Mouse (Mus musculus): Measurements from ENCODE around the gene Mov10. TPM values are rescaled to one million over a fixed set of nuclear protein-coding genes. Genes with fewer than 3 reads are reported as not detected.

Mov10 gene
- polyA plus RNA-seq, 1 experiment from 2014 or later: 62.1 TPM

DNA sequence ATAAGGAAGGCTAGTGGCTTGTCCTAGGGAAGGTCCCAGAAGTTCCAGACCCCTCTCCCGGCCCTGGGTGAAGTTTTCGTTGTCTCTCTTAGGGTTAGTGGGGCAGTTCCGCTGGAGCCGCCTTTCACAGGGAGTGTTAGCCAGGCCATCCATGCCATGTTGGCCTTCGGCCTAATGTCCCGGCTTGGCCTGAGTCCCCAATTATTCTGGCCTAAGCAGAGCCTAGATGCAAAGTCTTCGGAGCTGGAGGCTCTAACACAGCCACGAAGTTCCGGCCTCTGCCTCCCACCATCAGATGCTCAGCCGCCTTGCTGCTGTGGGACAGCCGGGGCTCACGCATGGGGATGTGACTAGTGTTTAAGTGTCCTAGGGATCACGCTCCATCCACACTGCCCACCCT is 28.5 kb downstream of the Mov10 start:
- ATAC-seq (ENCODE audit: borderline replicate concordance, extremely low read depth, low FRiP score, low TSS enrichment): no peak
- Histone ChIP-seq H3K9ac (peak overlapping the region; percentile 79), H3K9me3 (no peaks in the 10 kb centered on the region)

GRCm38 (mm10) chr3:104789312-104789605 is 29.1 kb downstream of the Mov10 start:
- H3K36me3 ChIP-seq: peaks cover 14% of the 10 kb centered on the region
- peak overlapping the region; percentile 79 for H3K4me3 ChIP-seq
- no peaks in the 10 kb centered on the region for H3K9me3 ChIP-seq
- WGBS: 3% methylated on average over 10 of the region's 10 CpGs
- peak overlapping the region; percentile 79 for H3K9ac ChIP-seq
- ATAC-seq (ENCODE audit: borderline replicate concordance, extremely low read depth, low FRiP score, low TSS enrichment): peak; percentile 19; the same call in 1 of the 2 replicates
- peaks cover 51% of the 10 kb centered on the region for H3K4me1 ChIP-seq
- no peaks in the 10 kb centered on the region for H3K27me3 ChIP-seq
- H3K27ac ChIP-seq: peak overlapping the region; percentile 87
- H3K4me2 ChIP-seq: peak overlapping the region; percentile 73

More for the DNA sequence above, 28.5 kb downstream of the Mov10 start:
- no peaks in the 10 kb centered on the region for H3K27me3 ChIP-seq
- peak overlapping the region; percentile 79 for H3K4me3 ChIP-seq
- 25% methylated on average over 13 of the region's 13 CpGs for WGBS
- peaks cover 56% of the 10 kb centered on the region for H3K4me1 ChIP-seq
- H3K4me2 ChIP-seq: peak overlapping the region; percentile 73
- peaks cover 14% of the 10 kb centered on the region for H3K36me3 ChIP-seq
- H3K27ac ChIP-seq: peak overlapping the region; percentile 87

DNA sequence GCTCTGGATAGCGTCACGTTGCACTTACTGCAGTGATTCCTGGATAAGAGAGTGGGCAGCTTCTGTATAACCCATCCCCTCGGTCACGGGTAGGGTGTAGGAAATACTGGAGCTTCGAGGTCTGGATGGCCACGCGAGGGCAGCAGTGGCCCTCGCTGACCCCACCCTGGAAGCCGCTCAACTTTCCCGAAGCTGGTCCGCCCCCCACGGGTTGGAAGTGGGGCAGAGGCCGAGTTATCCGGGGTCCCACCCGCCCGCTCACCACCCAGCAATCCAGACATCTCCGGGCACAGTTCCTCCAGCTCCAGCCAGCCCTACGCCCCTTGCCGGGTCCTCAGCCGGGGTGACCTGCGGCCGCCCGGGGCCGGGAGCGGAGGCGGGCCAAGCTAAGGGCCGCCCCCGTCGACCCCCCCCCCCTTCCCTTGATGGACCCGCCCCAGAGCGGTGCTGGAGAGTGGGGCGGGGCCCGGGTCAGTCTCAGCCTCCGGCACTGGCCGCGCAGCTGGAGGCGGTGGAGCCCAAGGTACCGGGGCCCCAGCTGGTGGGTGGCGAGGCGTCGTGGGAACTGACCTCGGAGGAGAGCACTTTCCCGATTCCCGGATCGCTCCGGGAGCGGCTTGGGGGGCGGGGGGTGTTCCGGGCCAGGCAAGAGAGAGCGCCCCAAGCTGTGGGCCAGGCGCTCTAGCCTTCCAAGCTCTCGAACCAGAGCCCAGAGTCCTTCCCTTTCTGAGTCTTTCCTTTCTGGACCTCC is 29.6 kb downstream of the Mov10 start:
- ATAC-seq (ENCODE audit: borderline replicate concordance, extremely low read depth, low FRiP score, low TSS enrichment): peak; percentile 93
- Histone ChIP-seq H3K9ac (peak overlapping the region; percentile 79), H3K4me1 (peaks cover 45% of the 10 kb centered on the region), H3K27ac (peak overlapping the region; percentile 87), H3K4me2 (peak overlapping the region; percentile 73), H3K4me3 (peak overlapping the region; percentile 79), H3K9me3 (no peaks in the 10 kb centered on the region), H3K27me3 (peaks cover 2% of the 10 kb centered on the region; the same call in 1 of the 2 replicates), H3K36me3 (peaks cover 14% of the 10 kb centered on the region)
- WGBS: under 1% methylated on average over 38 of the region's 52 CpGs

DNA sequence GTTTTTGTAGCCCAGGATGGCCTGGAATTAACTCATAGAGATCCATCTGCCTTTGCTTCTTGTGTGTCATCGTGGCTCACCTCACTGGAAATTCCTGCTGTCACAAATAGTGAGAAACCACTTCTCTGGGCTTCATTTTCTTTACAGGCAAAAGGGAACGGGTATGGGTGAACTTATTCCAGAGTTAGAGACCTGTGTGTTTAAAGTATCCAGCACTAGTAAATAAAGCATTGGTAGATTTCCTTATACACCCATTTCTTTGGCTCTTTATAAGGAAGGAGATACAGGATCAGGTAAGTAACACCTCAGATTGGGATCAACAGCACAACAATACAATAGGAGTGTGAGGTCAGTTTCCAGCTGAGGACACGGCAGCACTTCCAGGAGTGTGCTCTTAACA is 30.3 kb downstream of the Mov10 start, which contains the start of gene Rhoc:
Rhoc (plus strand) TSS at position 301 of the 400 bp plus-strand sequence.
- Histone ChIP-seq H3K27me3 (peaks cover 9% of the 10 kb centered on the region), H3K36me3 (peaks cover 10% of the 10 kb centered on the region), H3K4me2 (peak within 1 kb of the TSS; percentile 73), H3K9ac (peak within 1 kb of the TSS; percentile 79), H3K9me3 (no peaks in the 10 kb centered on the region), H3K4me1 (peaks cover 39% of the 10 kb centered on the region), H3K27ac (peak within 1 kb of the TSS; percentile 87), H3K4me3 (peak within 1 kb of the TSS; percentile 79)
- WGBS: 26% methylated on average over 3 of the region's 3 CpGs
- ATAC-seq (ENCODE audit: borderline replicate concordance, extremely low read depth, low FRiP score, low TSS enrichment): no peak

GRCm38 (mm10) chr3:104785284-104785683 is 33.1 kb downstream of the Mov10 start:
- Histone ChIP-seq H3K4me1 (peaks cover 35% of the 10 kb centered on the region), H3K27me3 (peaks cover 36% of the 10 kb centered on the region), H3K4me2 (no peak overlapping the region), H3K36me3 (no peaks in the 10 kb centered on the region), H3K9ac (no peak overlapping the region), H3K4me3 (no peak overlapping the region), H3K9me3 (no peaks in the 10 kb centered on the region), H3K27ac (no peak overlapping the region)
- ATAC-seq (ENCODE audit: borderline replicate concordance, extremely low read depth, low FRiP score, low TSS enrichment): no peak
- 88% methylated on average over 6 of the region's 6 CpGs for WGBS

- no peak overlapping the region for H3K27ac ChIP-seq
- no peaks in the 10 kb centered on the region for H3K36me3 ChIP-seq
- peaks cover 30% of the 10 kb centered on the region for H3K4me1 ChIP-seq
- peaks cover 48% of the 10 kb centered on the region for H3K27me3 ChIP-seq
- H3K4me3 ChIP-seq: no peak overlapping the region
- WGBS: 32% methylated on average over 14 of the region's 14 CpGs
- ATAC-seq (ENCODE audit: borderline replicate concordance, extremely low read depth, low FRiP score, low TSS enrichment): no peak
- no peak overlapping the region; the same call in 1 of the 2 replicates for H3K4me2 ChIP-seq
- H3K9me3 ChIP-seq: no peaks in the 10 kb centered on the region
- no peak overlapping the region for H3K9ac ChIP-seq
Observed at GRCm38 (mm10) chr3:104783971-104784500, 34.3 kb downstream of the Mov10 start.

DNA sequence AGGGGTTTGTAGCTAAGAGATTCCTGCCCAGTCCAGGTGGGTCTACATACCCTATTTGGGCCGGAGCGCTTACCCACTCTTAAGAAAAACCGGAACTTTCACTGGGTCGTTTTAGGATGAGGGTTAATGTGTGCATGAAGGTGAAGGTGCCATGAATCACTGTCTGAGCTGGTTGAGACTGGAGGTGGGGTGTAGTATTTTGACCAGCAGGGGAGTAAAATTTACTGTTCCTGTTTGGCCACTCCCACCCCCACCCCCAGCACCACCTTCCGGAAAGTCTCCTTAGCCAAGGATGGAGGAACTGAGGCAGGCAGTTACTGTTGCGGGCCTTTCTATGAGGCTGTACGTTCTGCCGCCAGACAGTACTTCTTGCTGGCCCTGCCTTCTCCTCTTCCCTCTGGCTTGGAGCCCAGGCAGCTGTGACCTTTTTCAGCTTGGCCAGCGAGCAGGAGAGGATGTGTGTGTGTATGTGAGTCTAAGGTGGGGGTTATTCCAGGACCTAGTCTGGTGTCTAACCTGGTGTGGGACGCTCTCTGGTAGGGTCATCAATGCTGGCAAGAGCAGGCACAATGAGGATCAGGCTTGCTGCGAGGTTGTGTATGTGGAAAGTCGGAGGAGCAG is 36.2 kb downstream of the Mov10 start:
- Histone ChIP-seq H3K9ac (0 out of 2 replicates have a peak overlapping the region, but pooled peaks have one; percentile 34), H3K4me1 (peaks cover 27% of the 10 kb centered on the region), H3K4me2 (peak overlapping the region; percentile 98), H3K36me3 (no peaks in the 10 kb centered on the region), H3K27ac (no peak overlapping the region), H3K27me3 (peaks cover 67% of the 10 kb centered on the region), H3K9me3 (no peaks in the 10 kb centered on the region), H3K4me3 (peak overlapping the region; percentile 49)
- 20% methylated on average over 12 of the region's 12 CpGs for WGBS
- ATAC-seq (ENCODE audit: borderline replicate concordance, extremely low read depth, low FRiP score, low TSS enrichment): no peak

- Histone ChIP-seq H3K9ac (peak within 1 kb of the TSS; percentile 34; the same call in 1 of the 2 replicates), H3K27ac (no peak within 1 kb of the TSS), H3K27me3 (peaks cover 74% of the 10 kb centered on the region), H3K4me1 (peaks cover 29% of the 10 kb centered on the region), H3K4me3 (peak within 1 kb of the TSS; percentile 49), H3K36me3 (no peaks in the 10 kb centered on the region), H3K9me3 (no peaks in the 10 kb centered on the region), H3K4me2 (peak within 1 kb of the TSS; percentile 98)
- under 1% methylated on average over 26 of the region's 26 CpGs for WGBS
- ATAC-seq (ENCODE audit: borderline replicate concordance, extremely low read depth, low FRiP score, low TSS enrichment): 0 out of 2 replicates have a peak, but pooled peaks have one; percentile 1
Observed at GRCm38 (mm10) chr3:104781471-104781903, 36.9 kb downstream of the Mov10 start, which contains the start of gene Fam19a3. Gene Fam19a3 (minus strand): TSS chr3:104781840.

DNA sequence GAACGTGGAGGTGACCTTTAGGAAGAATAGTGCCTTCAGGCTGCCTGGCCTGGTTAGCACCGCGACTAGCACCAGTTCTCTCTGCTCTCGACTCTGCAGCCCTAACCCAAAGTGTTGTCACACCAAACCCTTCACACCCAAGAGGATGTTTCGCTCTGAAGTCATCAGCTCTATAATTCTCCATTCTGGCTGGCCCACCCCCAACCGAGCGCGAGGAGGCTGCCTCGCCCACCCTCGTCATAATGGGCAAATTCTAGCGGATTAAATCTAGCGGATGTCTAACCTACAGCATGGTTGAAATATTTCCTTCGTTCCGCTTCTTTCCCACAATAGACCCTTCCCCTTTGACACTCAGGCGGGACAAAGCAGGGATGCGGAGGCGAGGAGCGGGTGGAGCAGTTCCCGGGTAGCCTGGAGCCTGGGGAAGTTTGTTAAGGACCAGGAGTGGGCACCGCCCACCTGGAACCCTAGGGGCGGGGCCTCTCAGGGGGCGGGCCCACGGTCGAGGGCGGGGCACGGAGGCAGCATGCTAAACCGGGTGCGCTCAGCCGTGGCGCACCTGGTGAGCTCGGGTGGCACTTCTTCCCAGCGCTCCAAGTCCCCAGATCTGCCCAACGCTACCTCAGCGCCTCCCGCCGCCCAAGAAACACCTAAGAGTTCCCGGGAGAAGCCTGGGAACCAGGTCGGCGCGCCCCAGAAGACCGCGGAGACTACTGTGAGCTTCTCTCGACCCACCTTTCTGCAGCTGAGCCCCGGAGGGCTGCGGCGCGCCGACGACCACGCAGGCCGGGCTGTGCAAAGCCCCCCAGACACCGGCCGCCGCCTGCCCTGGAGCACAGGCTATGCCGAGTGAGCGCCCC is 37.6 kb downstream of the Mov10 start, which contains the start of gene Ppm1j:
Ppm1j (plus strand) TSS at position 496 of the 860 bp plus-strand sequence.
- H3K4me3 ChIP-seq: peak within 1 kb of the TSS; percentile 49
- H3K4me2 ChIP-seq: peak within 1 kb of the TSS; percentile 98
- 1% methylated on average over 54 of the region's 56 CpGs for WGBS
- no peaks in the 10 kb centered on the region for H3K9me3 ChIP-seq
- ATAC-seq (ENCODE audit: borderline replicate concordance, extremely low read depth, low FRiP score, low TSS enrichment): peak; percentile 72
- H3K27ac ChIP-seq: no peak within 1 kb of the TSS
- H3K9ac ChIP-seq: peak within 1 kb of the TSS; percentile 34; the same call in 1 of the 2 replicates
- no peaks in the 10 kb centered on the region for H3K36me3 ChIP-seq
- peaks cover 29% of the 10 kb centered on the region for H3K4me1 ChIP-seq
- H3K27me3 ChIP-seq: peaks cover 81% of the 10 kb centered on the region

DNA sequence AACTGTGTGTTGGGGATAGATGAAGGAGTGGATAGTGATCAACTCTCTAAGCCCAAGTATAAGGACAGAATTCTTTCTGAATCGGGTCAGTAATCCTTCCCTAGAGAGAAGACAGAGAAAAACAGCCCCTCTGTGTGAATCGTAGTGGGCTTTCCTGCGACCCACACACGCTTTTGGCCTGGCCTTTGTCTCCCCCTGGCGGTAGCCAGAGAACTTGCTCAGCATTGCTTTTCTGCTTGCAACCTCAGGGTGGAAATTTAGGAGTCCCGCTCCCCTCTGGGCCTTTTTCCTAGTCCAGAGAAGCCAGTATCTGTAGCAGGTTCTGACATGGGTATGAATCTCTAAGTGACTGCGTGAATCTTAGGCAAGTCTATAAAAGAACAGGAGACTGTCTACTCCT is 38.4 kb downstream of the Mov10 start:
- Histone ChIP-seq H3K9me3 (no peaks in the 10 kb centered on the region), H3K4me1 (peaks cover 29% of the 10 kb centered on the region), H3K36me3 (no peaks in the 10 kb centered on the region), H3K4me2 (no peak overlapping the region; the same call in 1 of the 2 replicates), H3K27ac (no peak overlapping the region), H3K4me3 (no peak overlapping the region), H3K27me3 (peaks cover 84% of the 10 kb centered on the region), H3K9ac (no peak overlapping the region)
- no peak for ATAC-seq (ENCODE audit: borderline replicate concordance, extremely low read depth, low FRiP score, low TSS enrichment)
- WGBS: 2% methylated on average over 7 of the region's 7 CpGs

- Histone ChIP-seq H3K9ac (0 out of 2 replicates have a peak overlapping the region, but pooled peaks have one; percentile 7), H3K9me3 (no peaks in the 10 kb centered on the region), H3K4me2 (peak overlapping the region; percentile 61), H3K27ac (no peak overlapping the region), H3K4me3 (peak overlapping the region; percentile 34), H3K36me3 (no peaks in the 10 kb centered on the region), H3K27me3 (peaks cover 69% of the 10 kb centered on the region), H3K4me1 (peaks cover 27% of the 10 kb centered on the region)
- ATAC-seq (ENCODE audit: borderline replicate concordance, extremely low read depth, low FRiP score, low TSS enrichment): no peak
- WGBS: under 1% methylated on average over 20 of the region's 20 CpGs
Observed at GRCm38 (mm10) chr3:104777342-104777741, 41.0 kb downstream of the Mov10 start.

Data from lung, embryonic 15.5 days (tissue).